Mouse (Mus musculus) embryonic facial prominence, embryonic 10.5 days (tissue): Measurements from ENCODE around the gene Bcl2l11. TPM values are rescaled to one million over a fixed set of nuclear protein-coding genes. Genes with fewer than 3 reads are reported as not detected.
A peak's percentile ranks its signal among the peaks of the same experiment; 100 is the strongest.
"Not testable (repeated sequence)": the region's sequence is repeated elsewhere in the genome, so short reads cannot be mapped to it uniquely, and the experiment has no call there.

ENCODE experiments used
- DNase-seq: peaks from one replicate; pipeline ENCODE4 v3.0.0-alpha.2; 2017; ENCODE audit warnings: low spot score
- H3K27ac ChIP-seq: fragments of 300-500 bp; sonication (generic); replicated peaks from 2 replicates; pipeline ENCODE4 v1.5.1; 2016; ENCODE audit warnings: mild to moderate bottlenecking
- H3K27me3 ChIP-seq: fragments of 300-500 bp; sonication (generic); replicated peaks from 2 replicates; pipeline ENCODE4 v1.6.1; 2016; ENCODE audit warnings: low read depth, mild to moderate bottlenecking; ENCODE audit not compliant: poor library complexity, severe bottlenecking
- H3K36me3 ChIP-seq: fragments of 300-500 bp; sonication (generic); replicated peaks from 2 replicates; pipeline ENCODE4 v1.6.1; 2016; ENCODE audit warnings: mild to moderate bottlenecking, moderate library complexity
- H3K4me1 ChIP-seq: fragments of 300-500 bp; sonication (generic); 2 replicates; pipeline ENCODE4 v1.6.1; 2016
- H3K4me3 ChIP-seq: fragments of 300-500 bp; sonication (generic); 2 replicates; pipeline ENCODE4 v1.5.1; 2016; ENCODE audit warnings: mild to moderate bottlenecking, moderate library complexity
- H3K9me3 ChIP-seq: fragments of 300-500 bp; sonication (generic); 2 replicates; pipeline ENCODE4 v1.6.1; 2016; ENCODE audit warnings: mild to moderate bottlenecking
- WGBS: fragments of 180-500 bp; shearing (Covaris S2); methylation state at CpG from one replicate; pipeline ENCODE4 v1.1.7; 2016; 5-methylcytosine and 5-hydroxymethylcytosine counted together
- polyA plus RNA-seq: library from polyadenylated mRNA; unstranded; fragments of >200 nt; fragmentation: Nextera tagmentation; extraction: Ambion mirVana; gene quantifications from 2 replicates; pipeline ENCODE4 v1.2.1, GENCODE M21; 2016

Bcl2l11 gene
- polyA plus RNA-seq, 1 experiment from 2014 or later: 32.5 TPM

- no peaks in the 10 kb centered on the region for H3K9me3 ChIP-seq
- DNase-seq: peak; percentile 43
- no peaks in the 10 kb centered on the region for H3K36me3 ChIP-seq
- no peaks in the 10 kb centered on the region for H3K27me3 ChIP-seq
- no peak overlapping the region for H3K4me3 ChIP-seq
- 63% methylated on average over 11 of the region's 11 CpGs for WGBS
- H3K4me1 ChIP-seq: peaks cover 21% of the 10 kb centered on the region
- peak overlapping the region; percentile 60 for H3K27ac ChIP-seq
Observed at GRCm38 (mm10) chr2:128091431-128092369, 34.1 kb upstream of the Bcl2l11 start.

- Histone ChIP-seq H3K9me3 (no peaks in the 10 kb centered on the region), H3K4me3 (no peak overlapping the region), H3K27me3 (no peaks in the 10 kb centered on the region), H3K4me1 (peaks cover 21% of the 10 kb centered on the region), H3K36me3 (no peaks in the 10 kb centered on the region), H3K27ac (0 out of 2 replicates have a peak overlapping the region, but pooled peaks have one; percentile 5)
- 76% methylated on average over 2 of the region's 2 CpGs for WGBS
- DNase-seq: no peak
Observed at GRCm38 (mm10) chr2:128092451-128092850, 33.4 kb upstream of the Bcl2l11 start.

- WGBS: 77% methylated on average over 5 of the region's 5 CpGs
Observed at GRCm38 (mm10) chr2:128094196-128094595, 31.6 kb upstream of the Bcl2l11 start.

DNA sequence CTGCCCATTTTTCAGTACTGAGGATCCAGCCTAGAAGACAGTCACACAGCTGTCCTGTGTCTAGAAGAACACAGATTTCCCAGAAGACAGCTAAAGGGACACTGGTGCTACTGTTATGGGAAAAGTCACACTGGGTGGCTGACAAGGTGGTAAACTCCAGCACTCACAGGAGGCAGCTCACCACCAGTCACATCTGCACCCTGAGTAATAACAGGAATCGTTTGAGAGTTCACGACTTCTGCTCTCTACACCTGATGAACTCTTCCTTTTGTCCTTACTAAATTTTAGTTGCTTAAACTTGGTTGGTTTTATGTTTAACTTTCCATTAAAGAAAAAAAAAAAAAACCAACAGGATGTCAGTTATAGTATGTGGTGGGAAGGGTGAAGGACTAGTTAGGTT lies 31.2 kb upstream of the Bcl2l11 start:
- Histone ChIP-seq H3K27ac (no peak overlapping the region), H3K4me1 (peaks cover 21% of the 10 kb centered on the region), H3K9me3 (no peaks in the 10 kb centered on the region), H3K4me3 (no peak overlapping the region), H3K27me3 (no peaks in the 10 kb centered on the region), H3K36me3 (no peaks in the 10 kb centered on the region)
- WGBS: 85% methylated on average over 2 of the region's 2 CpGs
- no peak for DNase-seq

More at GRCm38 (mm10) chr2:128094196-128094595, 31.6 kb upstream of the Bcl2l11 start:
- Histone ChIP-seq H3K36me3 (no peaks in the 10 kb centered on the region), H3K4me1 (peaks cover 21% of the 10 kb centered on the region), H3K27ac (no peak overlapping the region), H3K9me3 (no peaks in the 10 kb centered on the region), H3K4me3 (no peak overlapping the region), H3K27me3 (no peaks in the 10 kb centered on the region)
- DNase-seq: no peak

GRCm38 (mm10) chr2:128095270-128095669 lies 30.6 kb upstream of the Bcl2l11 start:
- no peaks in the 10 kb centered on the region for H3K27me3 ChIP-seq
- H3K9me3 ChIP-seq: no peaks in the 10 kb centered on the region
- no peak overlapping the region for H3K4me3 ChIP-seq
- H3K4me1 ChIP-seq: peaks cover 21% of the 10 kb centered on the region
- no peak overlapping the region for H3K27ac ChIP-seq
- H3K36me3 ChIP-seq: no peaks in the 10 kb centered on the region
- no peak for DNase-seq
- WGBS: 61% methylated on average over 1 of the region's 1 CpGs

- H3K27ac ChIP-seq: no peak overlapping the region
- no peak for DNase-seq
- H3K36me3 ChIP-seq: no peaks in the 10 kb centered on the region
- H3K27me3 ChIP-seq: no peaks in the 10 kb centered on the region
- H3K4me1 ChIP-seq: peaks cover 17% of the 10 kb centered on the region
- WGBS: 74% methylated on average over 1 of the region's 1 CpGs
- no peaks in the 10 kb centered on the region for H3K9me3 ChIP-seq
- no peak overlapping the region for H3K4me3 ChIP-seq
Observed at GRCm38 (mm10) chr2:128096070-128096469, 29.8 kb upstream of the Bcl2l11 start.

- H3K4me1 ChIP-seq, H3K9me3 ChIP-seq, H3K36me3 ChIP-seq, H3K27me3 ChIP-seq, H3K4me3 ChIP-seq, H3K27ac ChIP-seq, DNase-seq: not testable (repeated sequence)
- WGBS: 83% methylated on average over 4 of the region's 5 CpGs
Observed at GRCm38 (mm10) chr2:128098118-128098517, 27.7 kb upstream of the Bcl2l11 start.

- no peaks in the 10 kb centered on the region for H3K36me3 ChIP-seq
- no peak for DNase-seq
- H3K4me1 ChIP-seq: peaks cover 6% of the 10 kb centered on the region; the same call in 1 of the 2 replicates
- no peaks in the 10 kb centered on the region for H3K9me3 ChIP-seq
- H3K27me3 ChIP-seq: no peaks in the 10 kb centered on the region
- no peak overlapping the region for H3K27ac ChIP-seq
- H3K4me3 ChIP-seq: no peak overlapping the region
- WGBS: 88% methylated on average over 9 of the region's 9 CpGs
Observed at GRCm38 (mm10) chr2:128102086-128102485, 23.8 kb upstream of the Bcl2l11 start.

GRCm38 (mm10) chr2:128104815-128105214 lies 21.0 kb upstream of the Bcl2l11 start:
- DNase-seq: no peak

DNA sequence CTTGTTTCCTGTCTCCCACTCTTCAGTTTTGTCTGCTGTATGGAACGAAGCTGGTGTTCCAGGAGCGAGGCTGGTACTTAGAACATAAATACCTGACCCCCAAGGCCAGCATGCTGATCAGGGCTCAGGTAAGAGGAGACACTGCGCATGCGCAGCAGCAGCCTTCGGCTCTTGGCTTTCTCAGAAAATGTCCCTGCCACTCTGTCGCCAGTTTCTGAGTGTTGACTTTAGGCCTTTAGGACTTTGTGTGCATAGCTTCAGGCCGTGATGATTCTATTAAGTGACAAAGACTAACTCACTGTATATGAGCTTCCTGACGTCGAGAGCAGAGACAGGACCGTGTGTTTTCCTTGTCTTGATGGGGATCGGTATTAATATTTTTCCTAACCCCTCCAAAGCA lies 20.2 kb upstream of the Bcl2l11 start:
- Histone ChIP-seq H3K36me3 (no peaks in the 10 kb centered on the region), H3K4me1 (peaks cover 6% of the 10 kb centered on the region; the same call in 1 of the 2 replicates), H3K27me3 (no peaks in the 10 kb centered on the region), H3K9me3 (no peaks in the 10 kb centered on the region), H3K27ac (no peak overlapping the region), H3K4me3 (no peak overlapping the region)
- DNase-seq: no peak
- 82% methylated on average over 11 of the region's 11 CpGs for WGBS

More at GRCm38 (mm10) chr2:128104815-128105214, 21.0 kb upstream of the Bcl2l11 start:
- Histone ChIP-seq H3K36me3 (no peaks in the 10 kb centered on the region), H3K4me1 (peaks cover 6% of the 10 kb centered on the region; the same call in 1 of the 2 replicates), H3K27ac (no peak overlapping the region), H3K4me3 (no peak overlapping the region), H3K27me3 (no peaks in the 10 kb centered on the region), H3K9me3 (no peaks in the 10 kb centered on the region)
- WGBS: 83% methylated on average over 5 of the region's 5 CpGs

DNA sequence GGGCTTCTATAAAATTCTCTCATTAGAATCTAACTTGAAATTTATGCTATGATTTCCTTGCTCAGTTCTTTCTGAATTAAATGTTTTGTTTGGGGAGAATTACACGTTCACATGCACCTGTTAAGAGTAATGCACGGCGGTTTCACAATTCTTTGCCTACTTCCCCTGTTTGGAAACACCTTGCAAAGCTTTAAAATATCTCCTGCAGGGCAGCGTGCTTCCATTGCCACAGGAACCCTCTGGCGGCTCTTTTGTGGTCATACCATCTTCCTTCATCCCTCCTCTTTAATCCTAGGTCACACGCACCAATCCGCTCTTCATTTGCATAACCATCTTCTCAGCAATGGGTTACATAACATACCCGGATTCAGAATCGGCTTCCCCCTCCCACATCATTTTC lies 14.3 kb upstream of the Bcl2l11 start:
- WGBS: 80% methylated on average over 9 of the region's 9 CpGs
- H3K27me3 ChIP-seq: no peaks in the 10 kb centered on the region
- no peak for DNase-seq
- H3K36me3 ChIP-seq: no peaks in the 10 kb centered on the region
- H3K4me1 ChIP-seq: peaks cover 16% of the 10 kb centered on the region
- H3K9me3 ChIP-seq: no peaks in the 10 kb centered on the region
- H3K4me3 ChIP-seq: no peak overlapping the region
- H3K27ac ChIP-seq: no peak overlapping the region

- Histone ChIP-seq H3K27ac (no peak overlapping the region), H3K27me3 (no peaks in the 10 kb centered on the region), H3K4me1 (peaks cover 21% of the 10 kb centered on the region), H3K36me3 (no peaks in the 10 kb centered on the region), H3K4me3 (no peak overlapping the region), H3K9me3 (no peaks in the 10 kb centered on the region)
- no peak for DNase-seq
- 62% methylated on average over 3 of the region's 3 CpGs for WGBS
Observed at GRCm38 (mm10) chr2:128114621-128115020, 11.2 kb upstream of the Bcl2l11 start.

- Histone ChIP-seq H3K4me3 (no peak overlapping the region), H3K27me3 (no peaks in the 10 kb centered on the region), H3K27ac (peak overlapping the region; percentile 52), H3K4me1 (peaks cover 25% of the 10 kb centered on the region), H3K36me3 (no peaks in the 10 kb centered on the region), H3K9me3 (no peaks in the 10 kb centered on the region)
- 25% methylated on average over 4 of the region's 4 CpGs for WGBS
- peak; percentile 58 for DNase-seq
Observed at GRCm38 (mm10) chr2:128115579-128115978, 10.3 kb upstream of the Bcl2l11 start.
